Mouse (Mus musculus): ENCODE measurements around the gene Rab25. TPM values are rescaled to one million over a fixed set of nuclear protein-coding genes. Genes with fewer than 3 reads are reported as not detected.

The Rab25 gene
- polyA plus RNA-seq, 1 experiment, result 35.1 TPM

GRCm38 (mm10) chr3:88538271-88539145 lies 9.6 kb downstream of the Rab25 start:
- peaks cover 22% of the 10 kb centered on the region for H3K4me1 ChIP-seq (ENCODE audit: control insufficient read depth, insufficient read depth, low read length)
- H3K9me3 ChIP-seq (replicated peaks; ENCODE audit: control insufficient read depth, insufficient read depth, low read length, poor library complexity, severe bottlenecking), result no peaks in the 10 kb centered on the region
- TF ChIP-seq EP300 (IDR thresholded peaks at IDR 0.05; ENCODE audit: insufficient read depth, low read depth, low read length) (no peak), CTCF (IDR thresholded peaks at IDR 0.05; ENCODE audit: low read depth, low read length) (no peak), POLR2A (IDR thresholded peaks at IDR 0.05; ENCODE audit: insufficient read depth, low read length) (no peak)
- no peaks in the 10 kb centered on the region for H3K27me3 ChIP-seq (ENCODE audit: control insufficient read depth, insufficient read depth, low read length, poor library complexity, severe bottlenecking)
- H3K36me3 ChIP-seq (ENCODE audit: control insufficient read depth, insufficient read depth, low read length, poor library complexity, severe bottlenecking), result peaks cover 8% of the 10 kb centered on the region; the same call in 1 of the 2 replicates
- no peak overlapping the region for H3K9ac ChIP-seq (ENCODE audit: low read depth, poor library complexity, severe bottlenecking)
- no peak overlapping the region for H3K4me3 ChIP-seq (ENCODE audit: low read depth, low read length)
- peak overlapping the region; percentile 27 for H3K27ac ChIP-seq (ENCODE audit: insufficient read depth, low read length)

GRCm38 (mm10) chr3:88537146-88537545 lies 11.0 kb downstream of the Rab25 start:
- H3K27ac ChIP-seq (ENCODE audit: insufficient read depth, low read length), result peak overlapping the region; percentile 31; the same call in 1 of the 2 replicates
- peak overlapping the region; percentile 68 for H3K4me3 ChIP-seq (ENCODE audit: low read depth, low read length)
- H3K4me1 ChIP-seq (ENCODE audit: control insufficient read depth, insufficient read depth, low read length), result peaks cover 22% of the 10 kb centered on the region
- no peaks in the 10 kb centered on the region for H3K27me3 ChIP-seq (ENCODE audit: control insufficient read depth, insufficient read depth, low read length, poor library complexity, severe bottlenecking)
- H3K36me3 ChIP-seq (ENCODE audit: control insufficient read depth, insufficient read depth, low read length, poor library complexity, severe bottlenecking), result peaks cover 8% of the 10 kb centered on the region; the same call in 1 of the 2 replicates
- H3K9ac ChIP-seq (ENCODE audit: low read depth, poor library complexity, severe bottlenecking), result peak overlapping the region; percentile 51; the same call in 1 of the 2 replicates
- TF ChIP-seq POLR2A (IDR thresholded peaks at IDR 0.05; ENCODE audit: insufficient read depth, low read length) (no peak), EP300 (IDR thresholded peaks at IDR 0.05; ENCODE audit: insufficient read depth, low read depth, low read length) (no peak), CTCF (IDR thresholded peaks at IDR 0.05; ENCODE audit: low read depth, low read length) (no peak)
- no peaks in the 10 kb centered on the region for H3K9me3 ChIP-seq (replicated peaks; ENCODE audit: control insufficient read depth, insufficient read depth, low read length, poor library complexity, severe bottlenecking)

GRCm38 (mm10) chr3:88536103-88536930 lies 11.8 kb downstream of the Rab25 start:
- H3K9ac ChIP-seq (ENCODE audit: low read depth, poor library complexity, severe bottlenecking), result peak overlapping the region; percentile 51
- H3K27ac ChIP-seq (ENCODE audit: insufficient read depth, low read length), result peak overlapping the region; percentile 24; the same call in 1 of the 2 replicates
- H3K4me1 ChIP-seq (ENCODE audit: control insufficient read depth, insufficient read depth, low read length), result peaks cover 22% of the 10 kb centered on the region
- H3K4me3 ChIP-seq (ENCODE audit: low read depth, low read length), result peak overlapping the region; percentile 68
- peaks cover 8% of the 10 kb centered on the region; the same call in 1 of the 2 replicates for H3K36me3 ChIP-seq (ENCODE audit: control insufficient read depth, insufficient read depth, low read length, poor library complexity, severe bottlenecking)
- H3K9me3 ChIP-seq (replicated peaks; ENCODE audit: control insufficient read depth, insufficient read depth, low read length, poor library complexity, severe bottlenecking), result no peaks in the 10 kb centered on the region
- TF ChIP-seq CTCF (IDR thresholded peaks at IDR 0.05; ENCODE audit: low read depth, low read length) (no peak), EP300 (IDR thresholded peaks at IDR 0.05; ENCODE audit: insufficient read depth, low read depth, low read length) (0 out of 2 replicates have a peak, but pooled peaks have one; percentile 38), POLR2A (IDR thresholded peaks at IDR 0.05; ENCODE audit: insufficient read depth, low read length) (peak; percentile 15)
- H3K27me3 ChIP-seq (ENCODE audit: control insufficient read depth, insufficient read depth, low read length, poor library complexity, severe bottlenecking), result no peaks in the 10 kb centered on the region

GRCm38 (mm10) chr3:88535527-88535926 lies 12.6 kb downstream of the Rab25 start:
- Histone ChIP-seq H3K27ac (ENCODE audit: insufficient read depth, low read length) (no peak overlapping the region), H3K36me3 (ENCODE audit: control insufficient read depth, insufficient read depth, low read length, poor library complexity, severe bottlenecking) (peaks cover 8% of the 10 kb centered on the region; the same call in 1 of the 2 replicates), H3K27me3 (ENCODE audit: control insufficient read depth, insufficient read depth, low read length, poor library complexity, severe bottlenecking) (no peaks in the 10 kb centered on the region), H3K4me1 (ENCODE audit: control insufficient read depth, insufficient read depth, low read length) (peaks cover 20% of the 10 kb centered on the region), H3K4me3 (ENCODE audit: low read depth, low read length) (peak overlapping the region; percentile 26), H3K9me3 (replicated peaks; ENCODE audit: control insufficient read depth, insufficient read depth, low read length, poor library complexity, severe bottlenecking) (no peaks in the 10 kb centered on the region), H3K9ac (ENCODE audit: low read depth, poor library complexity, severe bottlenecking) (peak overlapping the region; percentile 51)
- TF ChIP-seq POLR2A (IDR thresholded peaks at IDR 0.05; ENCODE audit: insufficient read depth, low read length), result no peak

GRCm38 (mm10) chr3:88535005-88535404 lies 13.1 kb downstream of the Rab25 start:
- no peaks in the 10 kb centered on the region for H3K27me3 ChIP-seq (ENCODE audit: control insufficient read depth, insufficient read depth, low read length, poor library complexity, severe bottlenecking)
- H3K36me3 ChIP-seq (ENCODE audit: control insufficient read depth, insufficient read depth, low read length, poor library complexity, severe bottlenecking), result peaks cover 8% of the 10 kb centered on the region; the same call in 1 of the 2 replicates
- H3K9me3 ChIP-seq (replicated peaks; ENCODE audit: control insufficient read depth, insufficient read depth, low read length, poor library complexity, severe bottlenecking), result no peaks in the 10 kb centered on the region
- H3K27ac ChIP-seq (ENCODE audit: insufficient read depth, low read length), result peak overlapping the region; percentile 26; the same call in 1 of the 2 replicates
- peak overlapping the region; percentile 3; the same call in 1 of the 2 replicates for H3K4me3 ChIP-seq (ENCODE audit: low read depth, low read length)
- H3K4me1 ChIP-seq (ENCODE audit: control insufficient read depth, insufficient read depth, low read length), result peaks cover 17% of the 10 kb centered on the region
- TF ChIP-seq EP300 (IDR thresholded peaks at IDR 0.05; ENCODE audit: insufficient read depth, low read depth, low read length), result no peak
- TF ChIP-seq CTCF (IDR thresholded peaks at IDR 0.05; ENCODE audit: low read depth, low read length), result no peak
- no peak for TF ChIP-seq POLR2A (IDR thresholded peaks at IDR 0.05; ENCODE audit: insufficient read depth, low read length)
- H3K9ac ChIP-seq (ENCODE audit: low read depth, poor library complexity, severe bottlenecking), result 0 out of 2 replicates have a peak overlapping the region, but pooled peaks have one; percentile 51

Data from ES-Bruce4 (cell line).